Mouse (Mus musculus): ENCODE measurements around the gene 4922502D21Rik.

DNA sequence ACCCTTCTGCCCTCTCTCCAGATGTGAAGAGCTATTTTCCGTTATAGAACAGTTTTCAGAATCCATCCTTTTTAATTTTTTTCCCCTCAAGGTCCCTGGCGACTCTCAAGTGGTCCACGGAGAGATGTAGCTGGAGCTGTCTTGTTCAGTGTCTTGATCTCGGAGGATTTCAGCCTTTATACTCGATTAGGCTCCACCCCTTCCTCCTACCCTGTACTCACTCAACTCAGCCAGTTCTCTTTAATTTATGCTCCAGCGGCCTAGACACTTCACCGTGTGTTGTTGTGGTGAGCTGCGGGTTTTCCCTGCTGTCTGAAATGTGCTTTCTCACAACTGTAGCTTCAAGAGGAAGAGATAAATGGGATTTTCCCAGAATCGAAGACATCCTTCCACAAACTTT, 56.4 kb downstream of the 4922502D21Rik start, which contains the start of gene Cd69:
- TF ChIP-seq CTCF (IDR thresholded peaks at IDR 0.05; ENCODE audit: low read depth, low read length) (no peak), POLR2A (IDR thresholded peaks at IDR 0.05; ENCODE audit: borderline replicate concordance, low read depth, low read length) (no peak)
